Mouse (Mus musculus) embryonic facial prominence, embryonic 12.5 days (tissue): Measurements from ENCODE around the gene Olfr31. TPM values are rescaled to one million over a fixed set of nuclear protein-coding genes. Genes with fewer than 3 reads are reported as not detected.

Experiments
- polyA plus RNA-seq: library from polyadenylated mRNA; unstranded; fragments of >200 nt; fragmentation: Nextera tagmentation; extraction: Ambion mirVana; gene quantifications from 2 replicates; pipeline ENCODE4 v1.2.1, GENCODE M21; 2016

Olfr31 gene
- polyA plus RNA-seq, 1 experiment from 2014 or later, result not detected

Other genes starting within 250 kb of the Olfr31 start
- gene Psmd6, start 201.8 kb upstream of the Olfr31 start, polyA plus RNA-seq, result 268 TPM in 2 replicates
- gene Olfr720, start 136.0 kb upstream of the Olfr31 start, polyA plus RNA-seq, result 0.10 TPM in 1 of 2 replicates, not detected in the other
- 2.7 and 3.4 TPM in 2 replicates for gene Il3ra, start 23.4 kb downstream of the Olfr31 start, polyA plus RNA-seq
- gene Olfr721-ps1, start 78.5 kb downstream of the Olfr31 start, polyA plus RNA-seq, result not detected in 2 replicates